Mouse (Mus musculus) spleen, adult 2 months (tissue): ENCODE results near the gene Triap1. TPM values are rescaled to one million over a fixed set of nuclear protein-coding genes. Genes with fewer than 3 reads are reported as not detected.

Source experiments
- DNase-seq, 2 experiments: peaks; one replicate each; pipeline versions ENCODE4 v3.0.0 to v3.0.0-alpha.2; 2012 to 2021; ENCODE audit warnings: low spot score in 2 of 2, low read depth in 1 of 2
- H3K27ac ChIP-seq: fragments of 200-500 bp; 2 replicates; pipeline ENCODE4 v1.5.1; 2012; ENCODE audit warnings: low read length, inconsistent platforms; ENCODE audit not compliant: insufficient read depth
- H3K27me3 ChIP-seq: fragments of 200-500 bp; 2 replicates; pipeline ENCODE4 v1.6.1; 2012; ENCODE audit warnings: mild to moderate bottlenecking, moderate library complexity, low read length, inconsistent platforms; ENCODE audit not compliant: control insufficient read depth, insufficient read depth
- H3K36me3 ChIP-seq: fragments of 200-500 bp; 2 replicates; pipeline ENCODE4 v1.6.1; 2012; ENCODE audit warnings: mild to moderate bottlenecking, low read length, inconsistent platforms; ENCODE audit not compliant: control insufficient read depth, insufficient read depth
- H3K4me1 ChIP-seq: fragments of 200-500 bp; 2 replicates; pipeline ENCODE4 v1.6.1; 2011; ENCODE audit warnings: inconsistent platforms; ENCODE audit not compliant: control insufficient read depth, insufficient read depth, insufficient read length
- H3K4me3 ChIP-seq: fragments of 200-500 bp; 2 replicates; pipeline ENCODE4 v1.5.1; 2011; ENCODE audit warnings: mild to moderate bottlenecking, inconsistent platforms; ENCODE audit not compliant: insufficient read depth, insufficient read length; ENCODE audit errors: extremely low read depth
- CTCF ChIP-seq: fragments of 200-500 bp; IDR thresholded peaks from 2 replicates; pipeline ENCODE4 v1.5.1; 2011; ENCODE audit warnings: mild to moderate bottlenecking, inconsistent platforms; ENCODE audit not compliant: insufficient read depth, insufficient read length, insufficient replicate concordance; ENCODE audit errors: extremely low read depth
- POLR2A ChIP-seq: fragments of 200-500 bp; IDR thresholded peaks from 2 replicates; pipeline ENCODE4 v1.6.1; 2011; ENCODE audit warnings: low read depth, low read length, inconsistent platforms
- WGBS: fragments of 180-500 bp; shearing (Covaris S2); methylation state at CpG from one replicate; pipeline ENCODE4 v1.1.7; 2018; 5-methylcytosine and 5-hydroxymethylcytosine counted together
- polyA plus RNA-seq: library from polyadenylated mRNA; depleted of rRNA; stranded (reverse); fragments of >200 nt; gene quantifications from 2 replicates; pipeline ENCODE4 v1.2.3, GENCODE M21; 2012

Gene Triap1
- polyA plus RNA-seq, 1 experiment = 7.5 TPM

DNA sequence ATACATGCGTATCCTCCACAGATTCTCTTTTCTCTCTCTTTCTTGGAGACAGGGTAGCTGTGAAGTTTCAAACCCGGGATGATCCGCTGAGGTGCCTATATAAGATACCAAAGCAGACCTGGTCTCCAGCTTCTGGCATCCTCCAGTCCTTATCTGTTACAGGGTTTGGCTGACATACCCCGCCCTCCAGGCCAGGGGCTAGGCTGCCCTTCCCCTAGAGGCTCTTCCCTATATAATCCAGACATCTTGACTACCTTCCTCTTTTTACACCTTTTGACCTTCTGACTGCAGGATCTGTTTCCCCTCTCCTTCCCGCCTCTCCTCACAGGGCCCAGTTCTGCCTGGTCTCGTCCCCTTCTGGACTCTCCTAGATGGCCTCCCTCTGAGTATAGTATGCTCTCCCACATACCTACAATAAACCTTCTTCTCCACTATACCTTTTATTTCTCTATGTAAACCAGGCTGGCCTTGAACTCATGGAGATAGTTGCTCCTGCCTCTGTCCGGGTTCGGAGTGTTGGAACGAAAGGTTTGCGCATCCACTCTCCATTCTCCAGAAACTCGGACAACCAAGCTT is 14.7 kb upstream of the Triap1 start:
- 25% methylated on average over 11 of the region's 11 CpGs for WGBS
- no peaks in the 10 kb centered on the region for H3K27me3 ChIP-seq
- TF ChIP-seq CTCF (no peak), POLR2A (no peak)
- H3K36me3 ChIP-seq = peaks cover 5% of the 10 kb centered on the region
- H3K27ac ChIP-seq = peak overlapping the region; percentile 86
- peak overlapping the region; percentile 97 for H3K4me3 ChIP-seq
- no peak for DNase-seq
- peaks cover 7% of the 10 kb centered on the region for H3K4me1 ChIP-seq

GRCm38 (mm10) chr5:115326875-115327609 is 14.0 kb upstream of the Triap1 start, which contains the start of gene Srsf9:
Gene Srsf9 (plus strand): TSS chr5:115327177.
- Histone ChIP-seq H3K4me3 (peak within 1 kb of the TSS; percentile 97), H3K36me3 (peaks cover 9% of the 10 kb centered on the region), H3K4me1 (peaks cover 7% of the 10 kb centered on the region), H3K27me3 (no peaks in the 10 kb centered on the region), H3K27ac (peak within 1 kb of the TSS; percentile 86)
- 1% methylated on average over 60 of the region's 97 CpGs for WGBS
- no peak for TF ChIP-seq CTCF
- TF ChIP-seq POLR2A = no peak
- peak; percentile 81 to 92 for DNase-seq

- peak in 1 of 2 experiments; percentile 34 for DNase-seq
- H3K4me3 ChIP-seq = peak overlapping the region; percentile 83
- peak overlapping the region; percentile 71 for H3K27ac ChIP-seq
- TF ChIP-seq POLR2A (no peak), CTCF (no peak)
- WGBS = 3% methylated on average over 47 of the region's 55 CpGs
- no peaks in the 10 kb centered on the region for H3K27me3 ChIP-seq
- H3K4me1 ChIP-seq = peaks cover 7% of the 10 kb centered on the region
- peaks cover 16% of the 10 kb centered on the region for H3K36me3 ChIP-seq
Measured at GRCm38 (mm10) chr5:115327610-115328548, 13.1 kb upstream of the Triap1 start.

- Histone ChIP-seq H3K4me1 (peaks cover 22% of the 10 kb centered on the region), H3K27ac (no peak overlapping the region), H3K36me3 (peaks cover 28% of the 10 kb centered on the region), H3K27me3 (no peaks in the 10 kb centered on the region), H3K4me3 (no peak overlapping the region)
- no peak for TF ChIP-seq POLR2A
- TF ChIP-seq CTCF = no peak
- WGBS = 93% methylated on average over 9 of the region's 9 CpGs
- no peak for DNase-seq
Measured at GRCm38 (mm10) chr5:115330955-115331354, 10.1 kb upstream of the Triap1 start.

GRCm38 (mm10) chr5:115333626-115334025 is 7.4 kb upstream of the Triap1 start:
- Histone ChIP-seq H3K4me3 (no peak overlapping the region), H3K4me1 (peaks cover 18% of the 10 kb centered on the region), H3K27ac (peak overlapping the region; percentile 70), H3K36me3 (peaks cover 28% of the 10 kb centered on the region), H3K27me3 (no peaks in the 10 kb centered on the region)
- 39% methylated on average over 3 of the region's 3 CpGs for WGBS
- DNase-seq = no peak
- no peak for TF ChIP-seq POLR2A
- TF ChIP-seq CTCF = no peak

DNA sequence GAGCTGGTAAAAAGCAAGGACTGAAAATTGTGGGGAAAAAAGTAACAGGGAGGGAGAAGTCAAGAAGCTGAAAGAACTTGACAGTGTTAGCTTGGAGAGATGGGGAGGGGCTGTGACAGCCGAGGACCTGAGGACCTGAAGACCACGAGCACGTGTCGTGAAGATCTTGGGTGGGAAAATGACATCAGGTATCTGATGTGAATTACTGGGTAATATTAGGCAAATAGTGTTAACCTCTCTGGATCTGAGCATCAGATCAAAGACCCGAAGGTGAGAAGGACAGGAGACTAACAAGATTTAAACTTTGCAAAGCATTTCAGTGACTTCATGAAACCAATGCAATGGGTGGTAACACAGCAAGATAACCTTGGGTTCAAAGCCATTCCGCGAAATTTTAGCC is 1.0 kb upstream of the Triap1 start:
- H3K27ac ChIP-seq = no peak overlapping the region
- no peak overlapping the region; the same call in 1 of the 2 replicates for H3K4me3 ChIP-seq
- no peaks in the 10 kb centered on the region for H3K27me3 ChIP-seq
- WGBS = 18% methylated on average over 7 of the region's 7 CpGs
- TF ChIP-seq CTCF (no peak), POLR2A (no peak)
- peaks cover 3% of the 10 kb centered on the region; the same call in 1 of the 2 replicates for H3K4me1 ChIP-seq
- no peak for DNase-seq
- H3K36me3 ChIP-seq = peaks cover 20% of the 10 kb centered on the region
